Mouse (Mus musculus) left cerebral cortex, postnatal 25 days (tissue): ENCODE data around the gene Irgq. TPM values are rescaled to one million over a fixed set of nuclear protein-coding genes. Genes with fewer than 3 reads are reported as not detected.
A peak's percentile ranks its signal among the peaks of the same experiment; 100 is the strongest.

Source experiments
- DNase-seq, 2 experiments: peaks; one replicate each; pipeline ENCODE4 v3.0.0; 2022; ENCODE audit warnings: low spot score in 2 of 2, mixed read lengths in 1 of 2
- intact Hi-C: fragments of 180-260 bp; cut with DNase I; formaldehyde crosslinking; loops from one replicate; pipeline ENCODE4 v1.15.1; 2025
- total RNA-seq, 2 experiments: library from RNA; stranded (reverse); gene quantifications; 2 replicates each; pipeline ENCODE4 v1.2.3; 2021

Irgq gene
- total RNA-seq, 2 experiments from 2014 or later, result 87.8 to 88.6 TPM

- DNase-seq, result no peak
Observed at GRCm38 (mm10) chr7:24537591-24537990, 7.1 kb downstream of the Irgq start.

DNA sequence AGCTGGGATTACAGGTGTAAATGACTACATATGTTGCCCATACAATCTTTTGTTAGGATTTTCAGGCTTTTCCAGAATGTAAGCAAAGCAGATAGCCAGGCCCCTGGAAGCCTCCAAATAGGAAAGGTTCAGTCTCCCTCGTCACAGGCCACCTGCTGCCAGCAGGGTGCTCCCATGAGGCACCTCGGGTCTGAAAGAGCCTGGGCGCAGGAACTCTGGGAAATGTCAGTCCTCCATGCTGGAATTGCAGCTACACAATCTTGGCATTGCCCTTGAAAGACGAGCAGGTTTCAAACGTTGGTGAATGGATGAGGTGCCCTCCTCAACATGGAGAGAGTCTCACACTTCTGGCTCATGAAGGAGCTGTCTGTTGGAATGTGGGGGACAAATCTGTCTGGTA lies 7.7 kb downstream of the Irgq start:
- intact Hi-C loops, result no loop called here
- peak; percentile 51 to 52 for DNase-seq

More at GRCm38 (mm10) chr7:24537591-24537990, 7.1 kb downstream of the Irgq start:
- intact Hi-C loops, result no loop called here

GRCm38 (mm10) chr7:24538701-24539100 lies 8.2 kb downstream of the Irgq start:
- intact Hi-C loops, result no loop called here
- DNase-seq, result no peak

- intact Hi-C loops, result no loop called here
- no peak for DNase-seq
Observed at GRCm38 (mm10) chr7:24539686-24540085, 9.2 kb downstream of the Irgq start.

GRCm38 (mm10) chr7:24544506-24544905 lies 14.0 kb downstream of the Irgq start:
- intact Hi-C loops, result no loop called here
- DNase-seq, result no peak

DNA sequence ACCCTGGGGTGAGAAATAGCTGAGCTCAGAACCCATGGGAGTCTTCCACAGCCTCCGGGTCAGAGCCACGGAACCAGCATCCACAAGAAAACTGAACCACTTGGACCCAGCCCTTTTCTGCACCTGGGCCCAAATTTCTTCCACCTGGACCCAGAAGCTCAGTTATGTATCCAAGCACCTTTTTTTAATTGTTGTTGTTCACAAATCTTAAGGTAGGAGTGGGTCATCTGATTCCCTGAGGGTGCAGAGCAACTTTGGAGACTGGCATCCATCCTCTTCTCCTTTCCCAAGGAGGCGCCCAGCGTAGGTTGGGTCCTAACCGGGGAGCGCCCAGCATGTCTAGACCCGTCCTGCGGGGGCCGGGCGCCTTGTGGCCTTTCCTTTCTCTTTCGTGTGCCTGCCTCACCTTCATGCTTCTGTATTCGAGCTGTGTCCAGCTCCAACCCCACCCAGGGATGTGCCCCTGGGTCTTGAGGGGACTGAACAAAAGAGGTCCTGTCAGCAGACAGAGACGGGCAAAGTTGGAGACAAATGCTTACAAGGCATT lies 15.7 kb downstream of the Irgq start, which contains the start of the genes Pinlyp and Xrcc1:
Gene Pinlyp, minus strand, starts transcription at position 51 of the 547 bp plus-strand sequence.
Gene Xrcc1, plus strand, starts transcription at position 222 of the 547 bp plus-strand sequence.
- intact Hi-C loops, result no loop called here
- DNase-seq, result no peak

DNA sequence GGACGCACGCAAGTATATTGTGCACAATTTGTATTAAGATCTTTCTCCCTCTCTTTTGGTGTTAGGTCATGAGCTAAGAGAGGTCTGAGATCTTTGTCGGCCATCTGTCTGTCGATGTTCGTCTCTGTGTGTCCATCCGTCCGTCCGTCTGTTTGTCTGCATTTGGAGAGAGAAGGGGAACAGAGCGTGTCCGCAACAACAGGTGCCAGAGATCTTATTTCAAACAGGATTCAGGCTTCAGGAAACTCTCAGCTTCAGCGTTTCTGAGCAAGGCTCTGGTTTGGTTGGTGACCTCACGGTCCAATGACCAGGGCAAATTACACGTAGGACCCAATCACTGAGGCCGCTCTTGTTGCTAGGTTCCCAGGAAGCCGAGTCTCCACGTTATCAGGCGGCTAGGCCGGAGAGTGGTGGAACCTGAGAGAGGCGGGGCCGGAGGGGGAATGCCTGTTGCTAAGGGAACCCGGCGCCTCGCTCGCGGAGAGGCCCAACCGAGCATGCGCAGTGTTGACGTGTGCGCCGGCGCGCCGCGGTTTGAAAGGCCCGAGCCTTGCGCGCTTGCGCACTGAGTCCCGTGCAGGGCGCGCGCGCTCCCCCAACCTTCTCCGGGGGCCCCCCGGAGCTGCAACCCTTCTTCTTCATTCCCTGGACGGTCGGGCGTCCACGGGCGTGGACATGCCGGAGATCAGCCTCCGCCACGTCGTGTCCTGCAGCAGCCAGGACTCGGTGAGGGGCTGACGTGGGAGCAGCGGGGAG lies 16.3 kb downstream of the Irgq start:
- peak; percentile 99 to 100 for DNase-seq
- intact Hi-C loops, result loop anchor here (1.0 kb wide), 1 partner anchor 17 kb away; the partner anchor contains the start of gene Irgq

DNA sequence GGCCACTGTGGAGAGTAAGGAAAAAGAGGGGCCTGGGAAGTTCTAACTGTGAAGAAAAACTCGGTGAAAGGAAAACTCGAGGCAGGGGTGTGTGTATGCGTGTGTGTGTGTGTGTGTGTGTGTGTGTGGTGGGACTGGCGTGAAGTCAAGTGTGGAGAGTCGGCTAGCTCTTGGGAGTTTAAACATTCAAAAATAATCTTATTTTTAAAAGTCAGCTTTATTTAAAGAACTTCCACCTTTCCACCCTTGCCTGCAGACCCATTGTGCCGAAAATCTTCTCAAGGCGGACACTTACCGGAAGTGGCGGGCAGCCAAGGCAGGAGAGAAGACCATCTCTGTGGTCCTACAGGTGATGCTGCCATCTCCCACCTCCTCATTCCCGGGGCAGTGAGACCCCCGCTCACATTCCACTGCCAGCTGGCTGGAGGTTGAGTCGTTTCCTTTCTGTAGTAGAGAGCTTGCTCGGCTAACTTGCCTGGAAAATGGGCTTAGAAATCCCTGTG lies 17.1 kb downstream of the Irgq start:
- intact Hi-C loops, result loop anchor here (1.0 kb wide), 1 partner anchor 17 kb away; the partner anchor contains the start of gene Irgq
- no peak for DNase-seq

DNA sequence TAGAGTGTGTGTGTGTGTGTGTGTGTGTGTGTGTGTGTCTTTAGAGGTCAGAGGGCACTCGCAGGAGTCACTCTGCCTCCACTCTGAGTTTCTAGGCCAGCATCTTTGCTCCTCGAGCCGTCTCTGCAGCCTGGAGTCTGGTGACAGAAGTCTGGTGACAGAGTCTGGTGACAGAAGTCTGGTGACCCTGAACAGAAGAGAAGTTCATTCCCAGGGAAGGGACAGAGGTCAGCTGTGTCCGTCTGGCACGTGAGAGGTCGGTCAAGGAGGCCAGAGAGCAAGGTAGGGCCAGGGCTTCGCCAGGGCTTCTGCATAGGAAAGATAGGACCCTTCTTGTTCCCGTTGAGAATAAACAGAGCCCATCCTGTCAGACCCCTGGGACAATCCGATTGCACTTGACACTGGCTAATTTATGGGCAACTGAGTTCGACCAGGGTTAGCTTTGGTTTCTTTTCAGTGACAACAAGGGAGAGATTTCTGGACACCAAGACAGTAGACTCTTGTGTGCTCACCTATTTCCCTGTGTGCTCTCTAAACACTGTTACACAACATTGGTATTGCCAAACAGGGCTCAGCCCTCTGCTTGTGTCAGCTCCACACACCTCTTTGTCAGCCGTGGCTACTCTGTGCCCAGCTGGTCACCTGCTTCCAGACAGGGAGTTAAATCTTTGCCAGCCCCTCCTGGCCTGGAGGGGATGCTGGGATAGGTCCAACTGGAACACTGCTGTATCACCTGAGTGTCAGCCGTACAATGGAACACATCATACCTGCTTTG lies 21.7 kb downstream of the Irgq start:
- intact Hi-C loops, result no loop called here
- no peak for DNase-seq

DNA sequence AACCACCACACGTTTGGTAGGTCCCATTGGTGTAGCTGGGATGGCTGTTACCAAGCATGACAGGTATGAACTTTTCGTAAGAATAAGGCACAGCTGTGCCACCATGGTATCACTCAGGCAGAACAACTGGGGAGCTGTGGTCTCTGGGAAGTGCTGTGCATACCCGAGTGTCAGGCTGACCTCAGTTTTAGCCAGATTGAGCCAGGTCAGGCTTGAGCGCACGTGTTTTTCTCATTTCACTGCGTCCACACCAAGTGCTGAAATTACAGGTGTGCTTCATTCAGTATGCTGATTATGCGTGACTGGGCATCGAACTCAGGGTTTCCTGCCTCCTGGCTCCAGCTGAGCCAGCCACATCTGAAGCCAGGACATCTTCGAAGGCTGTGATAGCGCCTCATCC lies 25.3 kb downstream of the Irgq start:
- DNase-seq, result no peak
- intact Hi-C loops, result no loop called here

DNA sequence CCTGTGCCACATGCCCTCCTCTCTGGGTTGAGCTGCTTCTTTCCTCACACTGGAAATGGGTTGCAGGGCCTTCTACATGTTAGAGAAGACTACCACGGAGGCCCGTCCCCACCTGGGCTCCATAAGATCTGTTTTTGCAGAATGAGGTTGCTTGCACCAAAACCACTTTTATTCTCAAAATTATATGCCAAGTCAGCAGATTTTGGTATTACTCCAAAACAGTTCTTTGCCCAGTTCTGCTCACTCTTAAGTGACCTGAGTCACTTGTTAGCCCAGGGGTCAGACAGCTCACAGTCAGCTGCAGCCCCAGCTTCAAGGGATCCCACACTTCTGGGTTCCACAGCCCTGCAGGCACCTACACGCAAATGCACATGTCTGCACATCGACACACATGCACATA lies 31.0 kb downstream of the Irgq start:
- intact Hi-C loops, result no loop called here
- no peak for DNase-seq

- intact Hi-C loops, result no loop called here
Observed at GRCm38 (mm10) chr7:24563191-24563836, 32.8 kb downstream of the Irgq start.

GRCm38 (mm10) chr7:24563837-24564206 lies 33.3 kb downstream of the Irgq start:
- intact Hi-C loops, result loop anchor here (2.0 kb wide), 1 partner anchor 89 kb away; no protein-coding TSS in a partner anchor

More at GRCm38 (mm10) chr7:24563191-24563836, 32.8 kb downstream of the Irgq start:
- no peak for DNase-seq

GRCm38 (mm10) chr7:24564607-24565265 lies 34.2 kb downstream of the Irgq start:
- DNase-seq, result peak; percentile 43 to 51
- intact Hi-C loops, result loop anchor here (2.0 kb wide), 1 partner anchor 90 kb away; no protein-coding TSS in a partner anchor

More at GRCm38 (mm10) chr7:24563837-24564206, 33.3 kb downstream of the Irgq start:
- no peak for DNase-seq

- intact Hi-C loops, result loop anchor here (2.0 kb wide), 1 partner anchor 91 kb away; no protein-coding TSS in a partner anchor
- DNase-seq, result no peak
Observed at GRCm38 (mm10) chr7:24565627-24566026, 35.1 kb downstream of the Irgq start.

DNA sequence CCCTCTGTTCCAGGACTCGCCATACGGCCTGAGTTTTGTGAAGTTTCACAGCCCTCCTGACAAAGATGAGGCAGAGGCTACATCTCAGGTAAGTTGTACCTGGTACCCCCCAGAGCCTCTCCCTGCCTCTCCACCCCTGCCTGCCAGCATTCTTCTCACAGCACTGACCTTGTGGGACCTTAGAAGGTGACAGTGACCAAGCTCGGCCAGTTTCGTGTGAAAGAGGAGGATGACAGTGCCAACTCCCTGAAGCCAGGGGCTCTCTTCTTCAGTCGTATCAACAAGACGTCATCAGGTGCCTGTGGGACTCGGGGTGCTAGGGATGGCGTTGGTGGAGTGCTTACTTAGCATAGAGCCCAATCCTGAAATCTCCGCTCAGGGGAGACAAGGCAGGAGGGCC lies 35.7 kb downstream of the Irgq start:
- intact Hi-C loops, result no loop called here
- no peak for DNase-seq

DNA sequence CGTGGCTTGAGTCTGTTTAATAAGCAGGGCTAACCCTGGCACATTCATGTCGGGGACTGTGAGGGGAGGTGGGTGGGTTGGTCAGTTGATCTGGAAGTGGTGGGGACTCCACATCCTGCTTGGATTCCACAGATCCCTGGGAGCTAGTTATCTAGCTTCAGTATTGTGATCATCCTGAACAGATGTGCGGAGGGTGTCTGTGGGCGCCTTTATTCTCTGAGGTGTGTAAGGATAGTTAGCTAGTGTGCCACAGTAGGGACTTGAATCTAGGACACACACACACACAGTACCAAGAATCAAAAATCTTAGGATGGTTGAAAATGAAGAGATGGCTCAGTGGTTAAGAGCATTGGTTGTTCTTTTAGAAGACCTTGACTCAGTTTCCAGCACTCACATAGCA lies 38.0 kb downstream of the Irgq start:
- intact Hi-C loops, result no loop called here
- DNase-seq, result peak in 1 of 2 experiments; percentile 59

DNA sequence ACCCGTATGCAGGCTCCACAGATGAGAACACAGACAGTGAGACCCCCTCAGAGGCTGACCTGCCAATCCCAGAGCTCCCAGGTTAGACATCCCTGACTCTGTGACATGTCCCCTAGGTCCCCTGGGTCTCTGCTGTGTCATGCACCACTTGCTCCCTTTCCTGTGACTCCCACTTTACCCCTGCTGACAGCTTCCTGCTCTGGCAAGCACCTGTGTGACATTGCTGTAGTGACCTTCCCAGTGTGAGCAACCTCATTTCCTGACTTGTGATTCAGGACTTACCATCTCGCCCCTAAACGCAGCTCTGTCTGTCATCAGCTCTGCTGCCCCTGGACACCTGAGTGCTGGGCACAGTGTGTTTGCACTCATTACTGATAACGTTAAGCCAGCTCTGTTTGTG lies 40.6 kb downstream of the Irgq start:
- intact Hi-C loops, result no loop called here
- DNase-seq, result no peak

DNA sequence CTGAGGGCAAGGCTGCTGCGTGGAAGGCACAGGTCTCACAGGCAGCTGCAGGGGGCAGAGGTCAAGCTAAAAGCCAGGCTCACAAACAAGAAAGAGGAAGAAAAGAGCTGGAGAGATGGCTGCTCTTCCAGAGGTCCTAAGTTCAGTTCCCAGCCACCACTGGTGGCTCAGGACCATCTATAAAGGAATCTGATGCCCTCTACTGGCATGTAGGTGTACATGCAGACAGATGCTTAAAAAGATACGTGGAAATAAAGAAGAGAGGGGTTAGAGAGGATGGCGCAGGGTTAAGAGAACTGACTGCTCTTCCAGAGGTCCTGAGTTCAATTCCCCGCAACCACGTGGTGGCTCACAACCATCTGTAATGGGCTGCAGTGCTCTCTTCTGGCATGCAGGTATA lies 42.0 kb downstream of the Irgq start:
- DNase-seq, result no peak
- intact Hi-C loops, result no loop called here
